Mouse (Mus musculus) skeletal muscle tissue, adult 2 months (tissue): ENCODE measurements around the gene Disp1.
A peak's percentile ranks its signal among the peaks of the same experiment; 100 is the strongest.

Experiments used
- DNase-seq: peaks from one replicate; pipeline ENCODE4 v3.0.0-alpha.2; 2012; ENCODE audit warnings: low read depth, low spot score

Gene Disp1

GRCm38 (mm10) chr1:183133440-183133839, 87.9 kb downstream of the Disp1 start:
- no peak for DNase-seq

GRCm38 (mm10) chr1:183127246-183127645, 94.1 kb downstream of the Disp1 start:
- DNase-seq: no peak

- DNase-seq: no peak
Measured at GRCm38 (mm10) chr1:183123725-183124124, 97.6 kb downstream of the Disp1 start.

- DNase-seq: peak; percentile 40
Measured at GRCm38 (mm10) chr1:183120341-183120923, 100.9 kb downstream of the Disp1 start.

- peak; percentile 27 for DNase-seq
Measured at GRCm38 (mm10) chr1:183117827-183118825, 103.2 kb downstream of the Disp1 start.

- DNase-seq: peak; percentile 22
Measured at GRCm38 (mm10) chr1:183116946-183117826, 104.1 kb downstream of the Disp1 start.

GRCm38 (mm10) chr1:183116441-183116840, 104.9 kb downstream of the Disp1 start:
- no peak for DNase-seq

GRCm38 (mm10) chr1:183115076-183115475, 106.2 kb downstream of the Disp1 start:
- no peak for DNase-seq

GRCm38 (mm10) chr1:183114554-183114953, 106.8 kb downstream of the Disp1 start:
- DNase-seq: no peak

GRCm38 (mm10) chr1:183113546-183113945, 107.8 kb downstream of the Disp1 start:
- DNase-seq: peak; percentile 13

- DNase-seq: no peak
Measured at GRCm38 (mm10) chr1:183107476-183107875, 113.8 kb downstream of the Disp1 start.

GRCm38 (mm10) chr1:183104696-183105095, 116.6 kb downstream of the Disp1 start:
- DNase-seq: no peak

GRCm38 (mm10) chr1:183102775-183103174, 118.5 kb downstream of the Disp1 start:
- no peak for DNase-seq

GRCm38 (mm10) chr1:183102153-183102552, 119.2 kb downstream of the Disp1 start:
- no peak for DNase-seq

GRCm38 (mm10) chr1:183101371-183101770, 120.0 kb downstream of the Disp1 start:
- no peak for DNase-seq

- no peak for DNase-seq
Measured at GRCm38 (mm10) chr1:183100245-183100644, 121.1 kb downstream of the Disp1 start.

- DNase-seq: no peak
Measured at GRCm38 (mm10) chr1:183099686-183100085, 121.6 kb downstream of the Disp1 start.

GRCm38 (mm10) chr1:183097606-183098005, 123.7 kb downstream of the Disp1 start:
- no peak for DNase-seq

- no peak for DNase-seq
Measured at GRCm38 (mm10) chr1:183095454-183096088, 125.8 kb downstream of the Disp1 start.

GRCm38 (mm10) chr1:183092296-183092695, 129.0 kb downstream of the Disp1 start:
- no peak for DNase-seq

- no peak for DNase-seq
Measured at GRCm38 (mm10) chr1:183091203-183091602, 130.1 kb downstream of the Disp1 start.
